Mouse (Mus musculus) cerebellum, adult 2 months (tissue): ENCODE results near the gene Defb26. TPM values are rescaled to one million over a fixed set of nuclear protein-coding genes. Genes with fewer than 3 reads are reported as not detected.

Experiments
- DNase-seq, 2 experiments: peaks; one replicate each; pipeline ENCODE4 v3.0.0; 2021
- H3K27ac ChIP-seq: fragments of 200-500 bp; 2 replicates; pipeline ENCODE4 v1.5.1; 2012; ENCODE audit warnings: low read length, control low read depth, inconsistent platforms; ENCODE audit not compliant: insufficient read depth
- H3K27me3 ChIP-seq: fragments of 200-500 bp; 2 replicates; pipeline ENCODE4 v1.6.1; 2012; ENCODE audit warnings: inconsistent platforms, mild to moderate bottlenecking, low read length, moderate library complexity; ENCODE audit not compliant: control insufficient read depth, insufficient read depth
- H3K4me1 ChIP-seq: fragments of 200-500 bp; 2 replicates; pipeline ENCODE4 v1.6.1; 2011; ENCODE audit warnings: low read length; ENCODE audit not compliant: control insufficient read depth, insufficient read depth
- H3K4me3 ChIP-seq: fragments of 200-500 bp; replicated peaks from 2 replicates; pipeline ENCODE3; 2011; ENCODE audit warnings: mild to moderate bottlenecking, low read depth, low read length, control low read depth; ENCODE audit not compliant: insufficient read depth
- CTCF ChIP-seq: fragments of 200-500 bp; IDR thresholded peaks from 2 replicates; pipeline ENCODE4 v1.5.1; 2011; ENCODE audit warnings: low read depth, mild to moderate bottlenecking, control low read depth, low read length, moderate library complexity, borderline replicate concordance; ENCODE audit not compliant: insufficient read depth
- POLR2A ChIP-seq: fragments of 200-500 bp; IDR thresholded peaks from 2 replicates; pipeline ENCODE4 v1.6.1; 2011; ENCODE audit warnings: low read length, control low read depth, borderline replicate concordance; ENCODE audit not compliant: insufficient read depth
- WGBS: fragments of 180-500 bp; shearing (Covaris S2); methylation state at CpG from one replicate; pipeline ENCODE4 v1.1.7; 2018; 5-methylcytosine and 5-hydroxymethylcytosine counted together
- polyA plus RNA-seq: library from polyadenylated mRNA; depleted of rRNA; stranded (reverse); fragments of >200 nt; gene quantifications from 2 replicates; pipeline ENCODE4 v1.2.3, GENCODE M21; 2012

Gene Defb26
- polyA plus RNA-seq, 1 experiment, result not detected

DNA sequence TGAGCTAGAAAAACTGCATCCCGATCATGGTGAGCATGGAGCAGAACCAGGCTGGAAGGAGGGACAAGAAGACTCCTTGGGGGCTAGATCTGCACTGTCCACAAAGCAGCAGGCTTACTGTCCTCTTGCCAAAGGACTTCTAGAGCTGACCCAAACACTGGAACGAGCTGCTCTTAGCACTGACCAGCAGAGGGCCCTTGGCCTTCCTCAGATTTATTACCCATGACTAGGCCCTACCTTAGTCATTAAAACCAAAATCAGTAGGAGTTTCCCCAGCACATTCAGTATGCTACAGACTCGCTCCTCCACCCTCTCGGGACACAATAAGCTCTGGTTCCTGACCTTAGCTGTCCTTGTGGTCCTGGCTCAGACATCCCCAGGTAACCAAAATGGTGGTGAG is 6.5 kb upstream of the Defb26 start, which contains the start of gene Defb28:
Gene Defb28 (plus strand): TSS at position 275 of the 400 bp plus-strand sequence.
- Histone ChIP-seq H3K4me1 (no peaks in the 10 kb centered on the region), H3K27me3 (no peaks in the 10 kb centered on the region), H3K4me3 (no peak within 1 kb of the TSS), H3K27ac (no peak within 1 kb of the TSS)
- TF ChIP-seq CTCF, result no peak
- no peak for TF ChIP-seq POLR2A
- WGBS, result 69% methylated on average over 4 of the region's 4 CpGs
- no peak for DNase-seq

DNA sequence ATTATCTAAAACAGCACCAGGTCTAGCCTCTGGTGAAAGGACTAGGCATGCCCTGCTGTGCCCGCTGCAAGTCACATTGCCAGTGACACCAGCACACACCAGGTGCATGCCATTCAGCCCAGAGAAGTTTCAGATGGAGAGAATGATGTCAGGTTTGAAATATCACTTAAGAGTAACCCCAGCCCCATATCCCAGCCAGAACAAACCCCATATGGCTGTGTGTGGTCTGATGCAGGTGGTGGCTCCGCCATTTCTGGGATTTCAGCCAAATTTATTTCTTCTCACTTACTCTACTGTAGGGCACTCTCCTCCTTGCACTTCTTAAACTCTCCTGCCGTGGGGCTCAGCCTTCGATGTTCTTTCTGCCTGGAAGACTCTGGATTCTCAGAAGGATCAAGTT is 4.6 kb upstream of the Defb26 start:
- Histone ChIP-seq H3K27me3 (no peaks in the 10 kb centered on the region), H3K27ac (no peak overlapping the region), H3K4me1 (no peaks in the 10 kb centered on the region), H3K4me3 (no peak overlapping the region)
- no peak for TF ChIP-seq POLR2A
- no peak for TF ChIP-seq CTCF
- 27% methylated on average over 4 of the region's 4 CpGs for WGBS
- no peak for DNase-seq

DNA sequence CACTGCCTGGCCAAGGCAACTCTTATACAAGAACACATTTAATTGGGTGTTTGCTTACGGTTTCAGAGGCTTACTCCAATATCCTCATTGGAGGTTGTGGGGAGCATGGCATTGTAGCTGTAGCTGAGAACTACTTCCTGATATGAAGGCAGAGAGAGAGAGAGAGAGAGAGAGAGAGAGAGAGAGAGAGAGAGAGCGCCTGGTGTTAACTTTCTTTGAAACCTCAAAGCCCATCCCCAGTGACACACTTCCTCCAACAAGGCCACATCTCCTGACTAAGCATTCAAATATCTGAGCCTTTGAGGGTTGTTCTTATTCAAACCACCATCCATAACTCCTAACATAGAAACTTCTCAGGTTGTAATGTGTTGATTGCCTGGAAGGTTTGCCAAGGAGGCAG is 7.5 kb downstream of the Defb26 start:
- 84% methylated on average over 2 of the region's 2 CpGs for WGBS
- Histone ChIP-seq H3K4me1 (no peaks in the 10 kb centered on the region), H3K27ac (no peak overlapping the region), H3K4me3 (no peak overlapping the region), H3K27me3 (no peaks in the 10 kb centered on the region)
- no peak for TF ChIP-seq POLR2A
- no peak for TF ChIP-seq CTCF
- DNase-seq, result no peak

DNA sequence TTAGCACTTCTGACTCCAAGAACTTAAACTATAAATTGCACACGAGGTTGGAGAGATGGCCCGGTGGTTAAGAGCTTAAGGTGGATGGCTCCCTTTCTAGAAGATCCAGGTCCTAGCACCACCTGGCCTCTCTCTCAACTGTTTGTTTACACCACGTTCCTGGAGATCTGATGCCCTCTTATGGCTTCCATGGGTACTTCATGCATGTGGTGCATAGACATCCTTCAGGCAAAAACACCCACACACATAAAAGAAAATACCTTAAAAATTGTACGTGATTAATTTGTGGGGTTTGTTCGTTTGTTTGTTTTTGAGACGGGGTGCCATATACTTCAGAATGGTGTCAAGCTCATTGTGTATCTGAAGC is 10.6 kb downstream of the Defb26 start:
- 81% methylated on average over 6 of the region's 6 CpGs for WGBS
- TF ChIP-seq CTCF (no peak), POLR2A (no peak)
- Histone ChIP-seq H3K4me1 (no peaks in the 10 kb centered on the region), H3K4me3 (no peak overlapping the region), H3K27ac (no peak overlapping the region), H3K27me3 (no peaks in the 10 kb centered on the region)
- no peak for DNase-seq

DNA sequence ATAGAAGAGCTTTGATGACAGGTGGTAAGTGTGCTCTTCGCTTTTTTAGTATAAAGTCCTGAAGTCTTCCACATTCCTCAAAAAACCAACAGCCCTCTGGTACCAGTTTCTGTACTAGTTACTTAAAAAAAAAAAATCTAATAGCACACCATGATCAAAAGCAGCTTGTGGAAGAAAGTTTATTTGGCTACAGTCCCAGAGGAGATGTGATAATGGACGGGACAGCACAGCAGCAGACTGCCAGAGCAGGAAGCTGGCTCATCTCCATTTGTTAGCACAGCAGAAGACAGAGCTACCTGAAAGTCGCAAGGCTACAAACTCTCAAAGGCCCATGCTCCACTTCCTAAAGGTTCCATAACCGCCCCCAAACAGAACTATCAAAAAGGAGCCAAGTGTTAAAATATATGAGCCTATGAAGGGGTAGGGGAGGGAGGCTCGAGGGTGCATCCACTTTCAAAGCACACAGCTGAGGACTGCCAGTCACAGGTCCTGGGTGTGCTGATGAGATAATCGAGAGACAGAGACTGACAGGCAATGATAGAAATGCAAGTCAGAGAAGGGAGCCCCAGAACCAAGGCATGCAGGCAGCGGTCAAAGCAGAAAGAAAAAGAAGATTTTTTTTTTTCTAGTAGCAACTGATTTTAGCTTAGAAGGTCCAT is 11.2 kb downstream of the Defb26 start:
- H3K4me3 ChIP-seq, result no peak overlapping the region
- 54% methylated on average over 7 of the region's 7 CpGs for WGBS
- TF ChIP-seq CTCF, result no peak
- TF ChIP-seq POLR2A, result no peak

DNA sequence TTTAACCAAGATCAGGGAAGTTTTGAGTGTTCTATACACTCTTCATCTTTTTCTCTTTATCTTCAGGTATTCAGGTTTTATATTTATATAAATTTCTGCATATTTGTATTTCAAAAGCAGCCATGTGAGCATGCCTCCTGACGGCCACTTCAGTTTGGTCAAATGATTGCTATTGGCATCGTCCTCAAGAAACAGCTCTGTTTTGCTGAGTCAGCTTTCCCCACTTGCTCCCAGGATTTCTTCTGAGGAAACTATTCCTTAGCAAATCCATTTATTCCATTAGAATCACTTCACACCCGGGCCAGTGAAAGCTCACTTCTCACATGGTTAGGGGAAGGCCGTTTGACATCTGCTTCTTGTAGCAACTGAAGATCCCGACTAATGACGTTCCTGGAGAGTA is 13.5 kb downstream of the Defb26 start:
- 67% methylated on average over 6 of the region's 6 CpGs for WGBS
- TF ChIP-seq CTCF (no peak), POLR2A (no peak)
- H3K27me3 ChIP-seq, result no peaks in the 10 kb centered on the region
- H3K4me1 ChIP-seq, result no peaks in the 10 kb centered on the region
- H3K4me3 ChIP-seq, result no peak overlapping the region
- no peak for DNase-seq
- H3K27ac ChIP-seq, result no peak overlapping the region

More for the DNA sequence above, 11.2 kb downstream of the Defb26 start:
- Histone ChIP-seq H3K27me3 (no peaks in the 10 kb centered on the region), H3K4me1 (no peaks in the 10 kb centered on the region), H3K27ac (no peak overlapping the region)
- DNase-seq, result no peak

DNA sequence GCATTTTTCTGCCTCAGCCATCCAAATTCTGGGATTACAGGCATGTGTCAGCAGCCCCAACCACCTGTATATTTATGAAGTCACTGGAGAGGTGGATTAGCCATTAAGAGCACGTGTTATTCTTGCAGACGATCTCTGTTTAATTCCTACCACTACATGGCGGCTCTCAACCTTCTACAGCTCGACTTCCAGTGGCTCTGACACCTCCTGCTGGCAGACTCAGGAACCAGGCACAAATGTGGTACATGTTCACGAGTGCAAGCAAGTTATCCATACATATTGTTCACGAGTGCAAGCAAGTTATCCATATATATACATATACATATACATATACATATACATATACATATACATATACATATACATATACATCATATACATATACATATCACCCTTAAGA is 18.3 kb downstream of the Defb26 start:
- H3K27me3 ChIP-seq, result no peaks in the 10 kb centered on the region; the same call in 1 of the 2 replicates

DNA sequence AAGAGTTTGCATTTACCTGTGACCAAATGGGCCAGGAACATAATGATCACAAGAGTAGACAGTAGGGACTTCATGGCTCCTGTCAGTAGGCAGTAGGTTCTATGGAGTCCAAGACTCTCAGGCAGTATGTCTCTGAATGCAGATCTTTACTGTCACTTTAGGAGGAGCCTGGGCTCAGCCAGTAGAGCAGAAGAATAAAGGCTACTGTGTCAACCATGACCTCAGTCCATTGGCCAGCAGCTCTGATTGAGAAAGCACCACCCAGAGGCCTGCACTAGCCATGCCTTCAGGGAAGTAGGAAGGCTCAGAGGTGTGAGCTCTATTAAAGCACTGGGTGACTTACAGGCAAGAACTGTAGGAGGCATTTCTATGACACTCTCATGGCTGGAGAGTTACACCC is 21.5 kb downstream of the Defb26 start, which contains the start of gene Defb22:
Gene Defb22 (minus strand): TSS at position 101 of the 400 bp plus-strand sequence.
- DNase-seq, result no peak
- Histone ChIP-seq H3K4me1 (no peaks in the 10 kb centered on the region), H3K27me3 (no peaks in the 10 kb centered on the region; the same call in 1 of the 2 replicates), H3K27ac (no peak within 1 kb of the TSS), H3K4me3 (no peak within 1 kb of the TSS)
- TF ChIP-seq CTCF (no peak), POLR2A (no peak)

More for the DNA sequence above, 18.3 kb downstream of the Defb26 start:
- whole genome bisulfite sequencing, result 78% methylated on average over 6 of the region's 6 CpGs
- Histone ChIP-seq H3K4me1 (no peaks in the 10 kb centered on the region), H3K4me3 (no peak overlapping the region), H3K27ac (no peak overlapping the region)
- TF ChIP-seq CTCF, result no peak
- no peak for TF ChIP-seq POLR2A
- no peak for DNase-seq

DNA sequence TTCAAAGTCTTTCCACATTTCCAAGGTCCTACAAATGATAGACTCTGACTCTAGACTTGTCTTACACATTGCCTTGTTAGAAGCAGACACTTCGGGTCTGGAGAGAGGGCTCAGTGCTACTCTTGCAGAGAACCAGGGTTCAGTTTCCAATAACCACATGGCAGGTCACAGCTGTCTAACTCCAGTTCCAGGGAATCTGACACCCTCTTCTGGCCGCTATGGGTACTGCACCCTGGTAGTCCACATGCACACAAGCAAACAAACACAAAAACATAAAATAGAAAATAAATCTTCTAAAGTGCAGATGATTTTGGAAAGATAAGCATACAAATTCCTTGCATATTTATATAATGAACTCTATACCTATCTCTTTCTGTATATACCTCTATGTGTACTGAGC is 24.5 kb downstream of the Defb26 start:
- DNase-seq, result no peak
- Histone ChIP-seq H3K27ac (no peak overlapping the region), H3K4me1 (no peaks in the 10 kb centered on the region), H3K27me3 (no peaks in the 10 kb centered on the region; the same call in 1 of the 2 replicates), H3K4me3 (no peak overlapping the region)
- WGBS, result 69% methylated on average over 2 of the region's 2 CpGs
- TF ChIP-seq POLR2A (no peak), CTCF (no peak)
